Mouse (Mus musculus) left cerebral cortex, adult 2 months (tissue): Measurements from ENCODE around the gene Fbln2. TPM values are rescaled to one million over a fixed set of nuclear protein-coding genes. Genes with fewer than 3 reads are reported as not detected.
A peak's percentile ranks its signal among the peaks of the same experiment; 100 is the strongest.

Experiments used
- DNase-seq, 2 experiments: peaks; one replicate each; pipeline ENCODE4 v3.0.0; 2021 to 2022; ENCODE audit warnings: low spot score in 2 of 2, mixed read lengths in 1 of 2; ENCODE audit errors: extremely low spot score in 1 of 2
- H3K27ac ChIP-seq: fragments of 200-600 bp; 2 replicates; pipeline ENCODE4 v1.8.1; 2022
- H3K4me3 ChIP-seq: fragments of 200-600 bp; 2 replicates; pipeline ENCODE4 v1.8.1; 2022
- CTCF ChIP-seq: fragments of 200-600 bp; IDR thresholded peaks from 2 replicates; pipeline ENCODE4 v1.8.1; 2022; ENCODE audit warnings: antibody characterized with exemption, mild to moderate bottlenecking, moderate library complexity
- intact Hi-C: fragments of 180-260 bp; cut with DNase I; formaldehyde crosslinking; loops from one replicate; pipeline ENCODE4 v1.15.1; 2025
- total RNA-seq, 2 experiments: library from RNA; stranded (reverse); gene quantifications; 2 replicates each; pipeline ENCODE4 v1.2.3; 2021

Fbln2 gene
- total RNA-seq, 2 experiments from 2014 or later: 5.7 to 8.0 TPM

DNA sequence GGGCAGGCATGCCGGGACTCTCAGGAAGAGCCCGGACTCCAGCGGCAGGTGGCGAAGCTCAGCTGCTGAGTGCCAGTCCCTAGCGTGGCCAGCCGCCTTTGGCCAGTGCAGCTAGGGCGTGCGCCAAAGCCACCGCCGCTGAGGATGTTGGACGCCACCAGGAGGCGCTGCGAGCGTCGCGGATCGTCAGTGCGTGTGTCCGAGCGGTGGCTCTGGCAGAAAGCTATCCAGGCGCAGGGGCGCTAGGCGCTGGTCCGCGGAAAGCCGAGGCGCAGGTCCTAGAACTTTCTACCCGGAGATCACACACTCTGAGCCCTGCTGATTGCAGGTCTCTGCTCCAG, 73.2 kb downstream of the Fbln2 start:
- Histone ChIP-seq H3K27ac (no peak overlapping the region), H3K4me3 (peak overlapping the region; percentile 30)
- peak; percentile 83 for DNase-seq
- intact Hi-C loops: loop anchor here (5.0 to 10.0 kb wide), 3 partner anchors 62 to 231 kb away; no protein-coding TSS in a partner anchor
- TF ChIP-seq CTCF: peak; percentile 90

DNA sequence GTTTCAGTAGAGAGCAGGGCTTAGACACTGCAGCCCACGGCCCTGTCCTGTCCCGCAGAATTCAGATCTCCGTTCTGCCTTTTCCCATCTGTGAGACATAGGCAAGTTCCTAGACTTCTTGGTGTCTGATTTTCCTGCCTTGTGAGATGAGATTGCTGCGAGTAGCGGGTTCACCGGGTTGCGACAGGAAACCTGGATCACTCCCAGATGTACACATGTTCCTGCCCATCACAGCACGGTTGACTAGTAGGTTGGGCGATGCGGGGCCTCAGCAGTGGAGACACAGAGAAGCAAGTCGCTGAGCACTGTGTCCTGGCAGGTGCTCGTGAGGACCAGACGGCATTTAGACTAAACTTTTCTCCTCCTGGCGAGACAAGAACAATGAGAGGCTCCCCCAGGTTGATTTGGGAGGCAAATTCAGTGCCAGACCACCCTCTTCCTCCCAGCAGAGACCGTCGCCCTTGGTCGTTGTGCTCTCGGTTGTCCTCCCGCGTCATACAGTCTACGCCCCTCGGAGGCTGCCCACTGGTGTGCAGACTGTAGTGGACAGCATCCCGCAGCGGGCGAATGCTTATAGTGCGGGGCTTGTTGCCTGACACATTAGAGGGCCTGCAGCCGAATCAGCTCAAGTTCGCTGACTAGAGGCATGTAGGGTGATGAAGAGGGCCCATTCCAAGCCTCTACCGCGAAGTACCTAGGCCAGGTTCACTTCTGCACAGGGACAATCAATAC, 73.7 kb downstream of the Fbln2 start:
- peak in 1 of 2 experiments; percentile 33 for DNase-seq
- intact Hi-C loops: loop anchor here (1.0 to 10.0 kb wide), 5 partner anchors 61 to 231 kb away; partner anchors contain the start of gene Wnt7a
- Histone ChIP-seq H3K27ac (no peak overlapping the region), H3K4me3 (peak overlapping the region; percentile 30)
- TF ChIP-seq CTCF: no peak

DNA sequence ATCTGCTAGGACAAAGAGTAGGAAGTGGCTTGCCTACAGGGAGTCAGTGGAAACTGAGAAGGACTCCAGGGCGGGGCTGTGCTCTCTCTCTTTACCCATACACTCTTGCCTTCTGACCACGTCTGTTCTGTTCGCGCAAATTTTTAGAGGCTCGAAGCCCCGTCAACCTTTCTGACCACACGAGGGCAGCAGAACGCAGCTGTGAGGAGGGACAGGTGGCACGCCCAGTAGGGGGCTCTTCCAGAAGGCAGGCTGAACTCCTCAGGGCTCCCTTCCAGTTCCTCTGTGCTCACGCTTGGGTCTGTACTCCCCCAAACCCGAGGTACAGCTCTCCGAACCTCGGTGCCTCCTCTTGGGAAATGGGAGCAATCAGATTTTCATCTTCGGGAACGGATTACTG, 74.4 kb downstream of the Fbln2 start:
- no peak overlapping the region for H3K4me3 ChIP-seq
- DNase-seq: peak; percentile 84 to 89
- intact Hi-C loops: loop anchor here (1.0 to 10.0 kb wide), 5 partner anchors 61 to 232 kb away; partner anchors contain the start of gene Wnt7a
- H3K27ac ChIP-seq: no peak overlapping the region
- TF ChIP-seq CTCF: peak; percentile 94

DNA sequence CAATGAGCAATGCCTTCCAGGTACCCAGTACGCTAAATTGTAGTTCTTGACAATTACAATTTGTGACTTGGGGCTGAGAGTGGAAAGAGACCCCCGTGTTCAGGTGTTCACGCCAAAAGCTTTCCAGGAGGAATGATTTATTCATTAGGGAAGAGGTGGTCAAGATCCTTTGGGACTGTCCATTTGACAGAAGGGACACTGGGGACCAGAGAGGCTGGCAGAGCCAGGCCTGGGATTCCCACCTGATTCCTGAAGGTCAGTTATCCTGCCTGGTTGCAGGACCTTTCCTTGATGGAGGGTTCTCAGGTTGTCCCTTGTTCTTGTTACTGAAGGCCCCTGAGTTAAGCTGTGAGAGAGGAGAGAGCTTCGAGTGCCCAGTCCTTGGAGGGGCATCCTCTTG, 74.9 kb downstream of the Fbln2 start:
- intact Hi-C loops: loop anchor here (5.0 to 10.0 kb wide), 3 partner anchors 60 to 232 kb away; no protein-coding TSS in a partner anchor
- no peak for TF ChIP-seq CTCF
- Histone ChIP-seq H3K4me3 (no peak overlapping the region), H3K27ac (no peak overlapping the region)
- no peak for DNase-seq

DNA sequence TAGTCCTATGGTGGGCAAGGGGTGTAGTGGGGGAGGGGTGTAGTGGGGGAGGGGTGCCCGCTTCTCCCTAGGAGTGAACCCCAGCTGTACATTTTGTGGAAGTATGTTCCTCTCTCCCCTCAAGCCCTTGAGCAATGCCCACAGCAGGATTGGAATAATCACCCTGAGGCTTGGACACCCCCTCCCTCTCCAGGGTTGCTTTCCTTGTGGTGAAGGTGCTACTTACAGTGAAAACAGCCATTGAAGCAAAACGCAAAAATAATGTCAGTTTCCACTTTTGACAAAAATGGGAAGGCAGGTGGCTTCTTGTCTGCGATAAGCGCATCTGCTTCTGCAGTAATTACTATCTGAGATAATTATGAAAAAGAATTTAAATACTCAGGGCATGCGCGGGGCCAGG, 75.4 kb downstream of the Fbln2 start:
- intact Hi-C loops: loop anchor here (5.0 to 10.0 kb wide), 3 partner anchors 60 to 233 kb away; no protein-coding TSS in a partner anchor
- no peak overlapping the region for H3K4me3 ChIP-seq
- TF ChIP-seq CTCF: no peak
- no peak for DNase-seq
- H3K27ac ChIP-seq: no peak overlapping the region

DNA sequence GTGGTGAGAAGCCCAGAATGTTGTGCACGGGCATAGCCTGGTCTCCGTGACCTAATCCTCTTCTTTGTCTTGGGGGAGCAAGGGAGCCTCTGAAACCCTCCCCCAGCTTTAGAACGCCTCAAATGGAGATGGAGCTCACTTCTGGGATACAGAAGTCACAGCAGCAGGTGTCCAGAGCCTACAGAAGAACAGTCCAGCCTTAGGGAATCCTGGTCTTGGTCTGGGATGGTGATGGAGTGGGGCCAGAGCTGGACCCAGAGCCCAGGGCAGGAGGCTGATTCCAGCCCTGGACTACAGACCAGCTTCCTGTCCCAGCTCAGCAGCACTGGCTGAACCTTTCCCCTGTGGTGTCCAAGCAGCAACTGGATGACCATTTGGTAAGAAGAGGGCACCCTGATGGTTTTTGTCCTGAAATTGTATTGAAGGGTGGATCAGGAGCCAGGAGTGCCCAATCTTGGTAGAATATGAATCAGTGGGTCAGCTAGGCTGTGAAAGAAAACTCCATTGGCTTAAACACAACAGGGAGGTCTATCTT, 76.1 kb downstream of the Fbln2 start:
- intact Hi-C loops: loop anchor here (5.0 to 10.0 kb wide), 3 partner anchors 59 to 234 kb away; no protein-coding TSS in a partner anchor
- no peak for DNase-seq
- no peak for TF ChIP-seq CTCF

DNA sequence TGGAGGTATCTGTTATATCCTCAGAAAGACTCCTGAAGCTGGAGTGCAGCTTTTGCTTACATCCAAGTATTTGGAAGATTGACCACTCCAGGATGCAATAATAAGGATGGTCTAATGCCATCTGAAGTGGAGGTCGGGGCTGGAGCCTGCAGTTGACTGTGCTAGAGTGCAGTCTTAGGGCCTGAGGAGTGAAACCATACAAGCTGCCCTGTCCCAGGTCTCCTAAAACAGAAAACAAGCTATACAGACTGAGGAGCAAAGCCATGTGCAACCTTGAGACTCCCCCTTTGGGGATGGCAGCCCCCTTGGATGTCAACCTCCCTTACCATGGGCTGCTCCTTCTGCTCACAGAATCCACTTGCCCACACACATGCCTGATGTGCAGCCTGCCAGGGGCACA, 76.7 kb downstream of the Fbln2 start:
- DNase-seq: no peak
- no peak for TF ChIP-seq CTCF
- H3K4me3 ChIP-seq: no peak overlapping the region
- intact Hi-C loops: loop anchor here (5.0 to 10.0 kb wide), 3 partner anchors 58 to 234 kb away; no protein-coding TSS in a partner anchor
- no peak overlapping the region for H3K27ac ChIP-seq

More for the DNA sequence above, 76.1 kb downstream of the Fbln2 start:
- H3K27ac ChIP-seq: no peak overlapping the region
- H3K4me3 ChIP-seq: no peak overlapping the region

DNA sequence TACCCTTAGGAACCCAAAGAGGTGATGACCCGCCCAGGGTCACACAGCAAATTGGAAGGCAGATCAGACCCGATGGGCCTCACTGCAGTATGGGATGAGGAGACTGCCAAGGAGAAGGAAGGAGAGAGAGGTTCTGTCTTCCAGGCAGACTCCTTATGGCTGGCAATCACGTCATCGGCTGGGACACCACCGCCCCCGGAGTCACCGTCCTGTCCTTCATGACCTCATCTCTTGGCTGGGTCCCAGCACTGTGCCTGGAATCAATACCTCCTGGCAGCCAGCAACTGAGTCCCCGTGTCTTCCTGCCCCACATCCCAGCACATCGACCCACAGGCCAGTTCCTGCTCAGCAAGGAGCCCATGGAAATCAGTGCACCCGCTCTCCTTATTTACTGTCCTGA, 78.7 kb downstream of the Fbln2 start:
- no peak for DNase-seq
- TF ChIP-seq CTCF: no peak

DNA sequence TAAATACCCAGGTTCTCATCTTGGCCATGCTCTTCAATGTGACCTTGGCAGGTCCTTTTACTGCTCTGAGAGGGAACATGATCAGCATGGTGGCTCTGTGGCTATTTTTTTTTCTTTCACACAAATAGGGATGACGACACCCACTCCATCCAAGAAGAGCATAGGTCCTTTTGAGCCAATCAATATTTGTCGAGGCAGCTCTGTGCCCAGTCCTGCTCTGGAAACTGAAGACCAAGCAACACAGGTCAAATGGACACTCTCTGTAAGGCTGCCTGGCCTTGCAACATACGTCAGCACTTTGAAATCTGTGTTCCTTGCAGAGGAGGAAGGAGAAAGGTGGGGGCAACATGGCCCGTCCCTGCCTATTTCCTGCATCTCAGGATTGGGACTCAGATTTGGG, 83.2 kb downstream of the Fbln2 start:
- H3K4me3 ChIP-seq: no peak overlapping the region
- intact Hi-C loops: no loop called here
- no peak overlapping the region for H3K27ac ChIP-seq
- DNase-seq: no peak
- TF ChIP-seq CTCF: no peak

More for the DNA sequence above, 78.7 kb downstream of the Fbln2 start:
- Histone ChIP-seq H3K4me3 (no peak overlapping the region), H3K27ac (no peak overlapping the region)
- intact Hi-C loops: no loop called here

DNA sequence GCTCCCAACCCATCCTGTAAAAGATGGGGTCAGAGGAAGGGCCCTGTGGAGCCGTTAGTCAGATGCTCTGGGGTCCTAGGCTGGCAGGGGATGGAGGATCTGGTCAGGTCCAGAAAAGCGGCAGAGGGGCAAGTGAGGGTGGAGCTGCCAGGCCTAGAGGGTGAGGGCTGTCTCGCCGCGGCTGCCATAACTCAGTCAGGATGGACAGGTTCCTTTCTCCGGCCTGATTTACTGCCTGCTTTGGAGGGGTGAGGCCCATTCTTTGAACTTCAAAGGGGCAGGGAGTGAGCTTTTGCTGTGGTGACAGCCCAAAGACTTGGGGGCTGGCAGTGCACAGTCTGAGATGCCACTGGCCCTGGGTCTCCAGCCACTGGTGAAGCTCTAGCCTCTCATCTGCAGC, 86.6 kb downstream of the Fbln2 start:
- no peak for TF ChIP-seq CTCF
- no peak for DNase-seq
- intact Hi-C loops: no loop called here
- H3K4me3 ChIP-seq: no peak overlapping the region
- H3K27ac ChIP-seq: no peak overlapping the region

DNA sequence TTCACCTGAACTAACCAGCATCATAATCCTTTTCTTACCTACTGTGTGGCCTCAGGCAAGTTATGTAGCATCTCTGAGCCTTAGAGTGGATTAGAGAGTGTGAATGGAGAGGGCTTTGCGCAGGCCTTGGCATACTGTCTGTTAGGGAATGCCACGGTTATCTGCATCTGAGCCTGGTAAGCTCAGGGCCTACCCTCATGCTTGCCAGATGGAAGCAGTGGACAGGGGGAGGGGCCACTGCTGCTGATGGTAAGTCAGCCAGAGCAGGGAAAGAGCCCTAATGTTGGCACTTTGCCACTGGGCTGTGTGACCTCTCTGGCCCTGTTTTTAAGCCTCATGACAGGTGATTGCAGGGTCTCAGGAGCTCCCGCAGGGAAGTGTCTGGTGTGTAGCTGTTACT, 87.8 kb downstream of the Fbln2 start:
- no peak for DNase-seq
- TF ChIP-seq CTCF: no peak
- no peak overlapping the region for H3K4me3 ChIP-seq
- intact Hi-C loops: loop anchor here (5.0 kb wide), 1 partner anchor 47 kb away; no protein-coding TSS in a partner anchor
- no peak overlapping the region for H3K27ac ChIP-seq

DNA sequence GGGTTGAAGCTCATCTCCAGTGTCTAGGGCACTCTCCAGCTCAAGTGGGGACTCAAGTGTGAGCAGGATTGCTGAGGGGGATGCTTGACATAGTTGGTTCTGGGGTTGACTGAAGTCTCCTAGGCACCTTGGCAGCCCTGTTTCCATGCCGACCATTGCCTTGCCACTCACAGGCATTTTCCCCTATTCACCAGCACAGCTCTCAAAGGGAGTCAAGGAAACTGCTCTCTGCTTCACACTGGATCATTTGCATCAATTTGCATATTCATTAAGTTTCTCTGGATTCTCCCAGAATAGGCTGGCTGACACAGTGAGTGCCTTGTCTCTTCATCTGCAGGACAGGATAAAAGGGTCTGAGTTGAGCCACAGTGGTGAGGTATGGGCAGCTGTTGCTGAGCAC, 89.6 kb downstream of the Fbln2 start:
- no peak for TF ChIP-seq CTCF
- intact Hi-C loops: loop anchor here (5.0 kb wide), 1 partner anchor 45 kb away; no protein-coding TSS in a partner anchor
- peak in 1 of 2 experiments; percentile 73 for DNase-seq
- H3K27ac ChIP-seq: peak overlapping the region; percentile 76
- H3K4me3 ChIP-seq: no peak overlapping the region
